Mouse (Mus musculus) bone marrow macrophage, adult 2 months (primary cell): ENCODE data around the gene Hes2.

Experiments
- CTCF ChIP-seq: IDR thresholded peaks from 2 replicates; pipeline ENCODE4 v1.5.1; 2012; ENCODE audit warnings: low read depth, mild to moderate bottlenecking, low read length, moderate library complexity
- POLR2A ChIP-seq: IDR thresholded peaks from 2 replicates; pipeline ENCODE4 v1.6.1; 2012; ENCODE audit warnings: mild to moderate bottlenecking, low read depth, low read length, borderline replicate concordance

GRCm38 (mm10) chr4:152177537-152178343 is 19.1 kb downstream of the Hes2 start, which contains the start of gene Acot7:
- TF ChIP-seq CTCF (no peak), POLR2A (no peak; the same call in 1 of the 2 replicates)
